Mouse (Mus musculus) frontal cortex, adult 2 months (tissue): Measurements from ENCODE around the gene Nkx6-1. TPM values are rescaled to one million over a fixed set of nuclear protein-coding genes. Genes with fewer than 3 reads are reported as not detected.

Source experiments
- DNase-seq, 2 experiments: peaks; one replicate each; pipeline ENCODE4 v3.0.0; 2022; ENCODE audit warnings: low spot score in 1 of 2; ENCODE audit errors: extremely low spot score in 1 of 2
- polyA plus RNA-seq: library from polyadenylated mRNA; depleted of rRNA; stranded (reverse); fragments of >200 nt; gene quantifications from 2 replicates; pipeline ENCODE4 v1.2.3, GENCODE M21; 2012; rRNA removed

Gene Nkx6-1
- polyA plus RNA-seq, 1 experiment, result 0.18 TPM

GRCm38 (mm10) chr5:101660666-101661065, 4.1 kb downstream of the Nkx6-1 start:
- no peak for DNase-seq

GRCm38 (mm10) chr5:101659411-101659971, 5.3 kb downstream of the Nkx6-1 start:
- no peak for DNase-seq

- DNase-seq, result no peak
These were observed 5.9 kb downstream of the Nkx6-1 start for GRCm38 (mm10) chr5:101658984-101659290.

GRCm38 (mm10) chr5:101658188-101658983, 6.4 kb downstream of the Nkx6-1 start:
- DNase-seq, result no peak

GRCm38 (mm10) chr5:101657698-101658097, 7.1 kb downstream of the Nkx6-1 start:
- DNase-seq, result no peak

GRCm38 (mm10) chr5:101656107-101656506, 8.7 kb downstream of the Nkx6-1 start:
- DNase-seq, result no peak

GRCm38 (mm10) chr5:101655418-101655817, 9.4 kb downstream of the Nkx6-1 start:
- no peak for DNase-seq

- no peak for DNase-seq
These were observed 16.8 kb downstream of the Nkx6-1 start for GRCm38 (mm10) chr5:101647726-101648686.

- DNase-seq, result no peak
These were observed 17.7 kb downstream of the Nkx6-1 start for GRCm38 (mm10) chr5:101646961-101647575.

GRCm38 (mm10) chr5:101645071-101645470, 19.7 kb downstream of the Nkx6-1 start:
- DNase-seq, result no peak

GRCm38 (mm10) chr5:101638101-101638500, 26.7 kb downstream of the Nkx6-1 start:
- no peak for DNase-seq

Other genes starting within 250 kb of the Nkx6-1 start
- 66.7 and 71.1 TPM in 2 replicates for gene Cds1, start 100.1 kb upstream of the Nkx6-1 start, polyA plus RNA-seq